Mouse (Mus musculus) adrenal gland (tissue): ENCODE data around the gene Phf11b.
"Not testable (repeated sequence)": the region's sequence is repeated elsewhere in the genome, so short reads cannot be mapped to it uniquely, and the experiment has no call there.

Experiments
- intact Hi-C: fragments of 180-260 bp; cut with DNase I; formaldehyde crosslinking; loops from one replicate; pipeline ENCODE4 v1.15.1; 2025
- long read RNA-seq, 2 experiments: library from polyadenylated mRNA; unstranded; transcript quantifications; one replicate each; pipeline ENCODE4 v2.0.0; 2020; ENCODE audit warnings: borderline replicate concordance in 1 of 2; ENCODE audit not compliant: insufficient replicate concordance in 1 of 2

The Phf11b gene
- long read RNA-seq, experiment 1, partial matches to known transcripts, result 1 of 2 reads
- long read RNA-seq, experiment 1, other reads (novel, unspliced or antisense), result 1 of 2 reads
- long read RNA-seq, experiment 2, partial matches to known transcripts, result 2 of 3 reads
- long read RNA-seq, experiment 2, other reads (novel, unspliced or antisense), result 1 of 3 reads

DNA sequence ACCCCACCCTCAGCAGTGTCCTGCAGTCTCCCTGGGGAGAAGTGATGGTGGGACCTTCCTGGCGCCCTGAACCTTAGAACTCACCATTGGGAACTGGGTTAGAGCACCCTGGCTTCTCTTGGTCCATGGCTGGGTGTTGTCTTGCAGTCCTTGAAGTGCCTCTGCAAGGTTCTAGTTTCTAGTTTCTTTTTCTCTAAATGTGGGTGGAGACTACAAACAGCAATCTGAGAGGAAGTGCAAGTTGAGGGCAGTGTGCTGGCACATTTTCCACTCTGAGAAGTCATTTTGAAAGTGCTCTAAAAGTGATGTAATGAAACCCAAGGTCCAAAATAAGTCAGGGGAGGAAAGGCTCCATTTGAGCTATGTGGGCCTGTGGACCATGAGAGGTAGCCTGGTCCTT is at the start of gene Phf11b:
Gene Phf11b (minus strand): TSS at position 163 of the 400 bp plus-strand sequence.
- intact Hi-C loops, result not testable (repeated sequence)

DNA sequence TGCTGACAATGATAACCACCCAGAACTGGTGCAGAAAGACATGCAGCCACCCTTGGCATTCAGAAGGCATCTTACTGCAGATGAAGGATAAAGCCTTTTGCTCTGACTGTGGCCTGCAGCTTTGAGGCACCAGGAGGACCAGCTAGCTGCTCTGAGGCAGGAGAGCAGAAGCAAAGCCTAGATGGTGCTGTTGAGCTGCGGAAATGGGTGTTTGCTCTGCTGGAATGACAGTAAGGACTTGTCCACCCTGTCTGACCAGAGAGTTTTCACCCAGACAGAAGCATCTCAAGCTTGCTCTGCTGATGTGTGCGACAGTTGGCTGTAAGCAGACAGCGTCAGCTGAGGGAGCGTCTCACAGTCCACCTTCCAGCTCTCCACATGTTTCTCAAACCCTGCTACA is 49.0 kb upstream of the Phf11b start:
- intact Hi-C loops, result loop anchor here (5.0 kb wide), 1 partner anchor 167 kb away; no protein-coding TSS in a partner anchor

DNA sequence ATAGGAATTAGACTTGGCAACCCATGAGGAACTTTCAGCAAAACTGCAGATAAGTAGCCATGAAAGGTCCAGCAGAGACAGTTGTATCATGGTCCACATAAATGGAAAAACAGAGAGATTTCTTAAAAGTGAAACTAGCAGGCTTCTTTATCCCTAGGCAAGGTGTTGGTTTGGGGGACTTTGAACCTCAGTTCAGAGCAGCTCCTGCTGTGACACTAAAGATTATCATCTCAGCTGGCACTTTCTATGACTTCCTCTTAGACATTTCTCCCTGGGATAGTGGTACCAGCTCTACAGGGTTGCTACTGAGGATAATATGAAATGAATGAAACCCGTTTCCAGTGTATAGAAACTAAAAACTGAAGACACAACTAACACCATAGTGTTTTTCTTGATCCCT is 48.4 kb upstream of the Phf11b start:
- intact Hi-C loops, result no loop called here

DNA sequence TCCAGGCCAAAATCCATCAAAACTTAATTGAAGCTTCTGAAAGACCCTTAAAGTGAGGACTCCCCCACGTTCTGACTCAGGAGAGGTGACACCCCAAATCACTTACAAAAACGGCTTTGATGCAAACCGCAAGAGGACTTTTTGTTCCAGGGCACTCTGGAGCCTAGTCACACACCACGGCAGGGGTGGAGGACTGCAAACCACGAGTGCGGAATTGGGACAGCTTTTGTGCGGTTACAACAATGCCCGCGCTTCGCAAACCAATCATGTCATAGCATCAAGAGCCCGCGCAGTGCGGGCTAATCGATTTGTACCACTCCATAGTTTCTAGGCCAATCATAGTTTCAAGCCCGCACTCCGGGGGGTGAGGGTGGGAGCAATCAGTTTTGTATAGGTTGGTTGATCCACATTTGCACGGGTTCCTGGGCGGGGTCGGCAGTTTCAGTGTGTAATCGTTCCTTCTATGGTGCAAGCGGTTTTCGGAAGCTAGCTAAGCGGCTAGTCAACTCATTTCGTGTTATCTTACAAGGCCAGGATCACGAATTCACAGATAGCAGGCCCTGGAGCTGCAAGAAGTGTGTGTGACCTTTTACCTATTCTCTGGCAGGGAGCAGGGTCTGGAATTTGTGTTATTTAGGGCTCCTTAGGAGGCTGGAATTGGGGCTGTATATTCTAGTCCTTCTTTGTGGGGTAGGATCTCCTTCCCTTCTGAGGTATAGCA is 29.4 kb upstream of the Phf11b start:
- intact Hi-C loops, result no loop called here

DNA sequence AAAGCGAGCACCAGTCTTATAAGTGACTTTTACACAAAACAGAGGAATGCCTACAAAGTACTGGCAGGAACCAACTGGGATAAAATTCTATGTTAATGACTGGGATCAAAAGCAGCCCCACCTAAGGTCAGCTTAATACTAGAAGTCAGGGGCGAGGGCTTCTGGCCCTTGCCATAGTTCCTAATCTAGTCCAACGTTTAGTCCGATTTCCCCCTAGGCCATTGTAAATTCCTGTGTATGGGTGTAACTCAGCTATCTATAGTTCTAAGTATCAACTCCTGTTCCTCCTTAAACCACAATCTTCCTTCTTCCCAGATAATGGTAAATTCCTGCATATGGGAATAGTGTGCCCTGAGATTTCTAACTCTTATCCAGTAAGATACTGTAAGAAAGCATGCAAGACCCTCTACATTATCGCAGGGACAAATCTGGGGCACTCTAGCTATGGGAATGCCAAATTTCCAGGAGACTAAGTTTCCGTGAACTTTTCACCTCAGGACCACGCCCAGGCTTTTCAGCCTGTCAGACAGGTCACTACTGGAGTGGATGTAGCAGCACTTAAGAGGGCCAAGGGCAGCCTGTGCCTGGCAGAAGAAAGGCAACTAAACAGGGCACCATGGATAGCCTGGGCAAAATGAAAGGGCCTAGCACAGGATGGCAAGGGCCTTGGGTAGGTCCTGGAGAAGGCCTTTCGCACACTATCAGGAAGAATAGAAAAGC is 25.4 kb upstream of the Phf11b start:
- intact Hi-C loops, result no loop called here

DNA sequence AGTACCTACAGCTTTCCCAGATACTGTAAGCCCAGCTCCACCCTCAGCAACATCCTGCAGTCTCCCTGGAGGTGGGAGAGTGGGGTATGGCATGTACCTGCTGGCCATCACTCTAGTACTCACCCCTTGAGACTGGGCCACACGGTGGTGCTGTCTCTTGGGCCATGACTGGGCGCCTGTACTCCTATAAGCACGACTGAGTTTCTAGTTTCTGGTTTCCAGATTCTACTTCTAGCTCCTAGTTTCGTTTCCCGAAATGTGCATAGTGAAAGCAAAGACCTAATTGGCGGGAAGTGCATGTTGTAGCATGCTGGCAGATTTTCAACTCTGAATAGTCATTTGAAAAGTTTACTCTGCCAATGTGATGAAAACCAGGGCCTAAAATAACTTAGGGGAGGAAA is 24.1 kb upstream of the Phf11b start, which contains the start of gene Phf11d:
Gene Phf11d (minus strand): TSS at position 227 of the 401 bp plus-strand sequence.
- intact Hi-C loops, result no loop called here

DNA sequence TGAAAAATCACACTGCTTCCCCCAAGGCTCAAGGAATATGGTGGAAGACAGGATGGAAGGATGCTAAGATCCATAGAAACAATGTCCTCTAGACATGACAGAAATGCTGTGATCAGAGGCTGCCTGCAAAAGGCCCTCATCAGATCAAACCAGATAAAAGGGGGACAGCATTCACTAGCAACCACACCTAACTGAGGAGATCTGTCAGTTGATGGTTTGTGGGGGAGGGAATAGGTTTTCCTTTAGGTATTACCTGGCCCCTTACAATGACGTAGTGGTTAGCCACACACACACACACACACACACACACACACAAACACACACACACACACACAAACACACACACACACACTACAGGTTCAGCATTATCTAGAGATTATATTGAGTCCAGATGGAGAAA is 1.6 kb downstream of the Phf11b start:
- intact Hi-C loops, result loop anchor here (10.0 kb wide), 1 partner anchor 215 kb away; no protein-coding TSS in a partner anchor

DNA sequence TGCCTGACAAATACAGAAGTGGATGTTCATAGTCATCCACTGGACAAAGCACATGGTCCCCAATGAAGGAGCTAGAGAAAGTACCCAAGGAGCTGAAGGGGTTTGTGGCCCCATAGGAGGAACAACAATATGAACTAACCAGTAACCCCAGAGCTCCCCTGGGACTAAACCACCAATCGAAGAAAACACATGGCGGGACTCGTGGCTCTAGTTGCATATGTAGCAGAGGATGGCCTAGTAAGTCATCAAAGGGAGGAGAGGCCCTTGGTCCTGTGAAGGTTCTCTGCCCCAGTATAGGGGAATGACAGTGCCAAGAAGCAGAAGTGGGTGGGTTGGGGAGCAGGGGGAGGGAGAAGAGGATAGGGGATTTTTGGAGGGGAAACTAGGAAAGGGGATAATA is 5.1 kb downstream of the Phf11b start:
- intact Hi-C loops, result loop anchor here (10.0 kb wide), 1 partner anchor 219 kb away; no protein-coding TSS in a partner anchor

DNA sequence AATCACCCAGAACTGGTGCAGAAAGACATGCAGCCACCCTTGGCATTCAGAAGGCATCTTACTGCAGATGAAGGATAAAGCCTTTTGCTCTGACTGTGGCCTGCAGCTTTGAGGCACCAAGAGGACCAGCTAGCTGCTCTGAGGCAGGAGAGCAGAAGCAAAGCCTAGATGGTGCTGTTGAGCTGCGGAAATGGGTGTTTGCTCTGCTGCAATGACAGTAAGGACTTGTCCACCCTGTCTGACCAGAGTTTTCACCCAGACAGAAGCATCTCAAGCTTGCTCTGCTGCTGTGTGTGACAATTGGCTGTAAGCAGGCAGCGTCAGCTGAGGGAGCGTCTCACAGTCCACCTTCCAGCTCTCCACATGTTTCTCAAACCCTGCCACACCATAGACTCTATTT is 10.7 kb downstream of the Phf11b start:
- intact Hi-C loops, result loop anchor here (10.0 kb wide), 1 partner anchor 224 kb away; no protein-coding TSS in a partner anchor

DNA sequence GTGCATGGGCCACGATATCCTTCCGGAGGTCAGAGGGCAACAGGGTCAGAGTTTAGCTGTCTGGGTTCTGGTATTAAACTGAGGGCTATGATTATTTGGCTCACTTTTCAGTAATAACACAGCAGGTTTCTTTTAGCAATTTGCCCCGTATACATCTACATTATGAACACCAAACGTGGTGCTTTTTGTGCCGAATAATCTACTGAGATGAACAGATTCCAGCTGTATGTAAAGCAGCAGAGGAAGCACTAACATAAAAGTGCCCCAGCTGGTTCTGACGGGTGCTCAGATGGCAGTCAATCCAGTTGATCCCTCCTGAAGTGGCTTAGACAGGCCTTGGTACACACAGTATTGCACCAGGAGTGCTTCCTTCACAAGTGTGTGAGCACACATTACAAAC is 21.2 kb downstream of the Phf11b start:
- intact Hi-C loops, result not testable (repeated sequence)

DNA sequence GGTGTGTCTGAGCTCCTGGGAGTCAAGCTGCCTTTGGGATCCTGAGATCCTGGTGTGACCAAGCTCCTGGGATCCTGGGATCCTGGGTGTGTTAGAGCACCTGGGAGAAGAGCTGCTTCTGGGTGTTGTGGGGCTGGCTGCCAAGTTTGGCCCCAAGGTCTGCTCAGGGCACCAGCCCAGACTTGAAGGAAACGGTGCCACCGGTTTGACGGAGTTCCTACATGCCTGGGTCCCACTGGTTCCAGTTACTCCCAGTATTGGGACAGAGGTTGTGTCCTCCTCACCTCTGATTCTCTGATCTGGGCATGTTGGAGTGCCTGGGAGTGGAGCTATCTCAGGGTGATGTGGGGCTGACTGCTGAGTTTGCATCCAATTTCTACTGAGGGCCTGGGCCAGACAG is 22.1 kb downstream of the Phf11b start:
- intact Hi-C loops, result not testable (repeated sequence)

DNA sequence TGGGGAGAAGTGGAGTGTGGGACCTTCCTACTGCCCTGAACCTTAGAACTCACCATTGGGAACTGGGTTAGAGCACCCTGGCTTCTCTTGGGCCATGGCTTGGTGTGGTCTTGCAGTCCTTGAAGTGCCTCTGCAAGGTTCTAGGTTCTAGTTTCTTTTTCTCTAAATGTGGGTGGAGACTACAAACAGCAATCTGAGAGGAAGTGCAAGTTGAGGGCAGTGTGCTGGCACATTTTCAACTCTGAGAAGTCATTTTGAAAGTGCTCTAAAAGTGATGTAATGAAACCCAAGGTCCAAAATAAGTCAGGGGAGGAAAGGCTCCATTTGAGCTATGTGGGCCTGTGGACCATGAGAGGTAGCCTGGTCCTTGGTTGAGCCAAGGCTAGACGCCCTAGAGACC is 43.8 kb downstream of the Phf11b start, which contains the start of gene Phf11a:
Gene Phf11a (minus strand): TSS at position 132 of the 400 bp plus-strand sequence.
- intact Hi-C loops, result not testable (repeated sequence)

DNA sequence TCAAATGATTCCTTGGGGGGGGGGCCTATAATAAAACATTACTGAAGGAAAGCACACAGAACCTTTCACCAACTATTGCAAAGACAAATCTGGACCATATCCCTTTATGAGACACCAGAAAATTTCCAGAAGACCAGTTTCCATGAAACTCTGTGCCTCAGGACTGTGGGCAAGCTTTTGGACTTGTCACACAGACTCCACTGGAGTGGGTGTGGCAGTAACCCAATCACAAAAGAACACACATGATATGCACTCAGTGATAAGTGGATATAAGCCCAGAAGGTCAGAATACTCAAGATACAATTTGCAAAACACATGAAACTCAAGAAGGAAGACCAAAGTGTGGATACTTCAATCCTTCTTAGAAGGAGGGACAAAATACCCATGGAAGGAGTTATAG is 49.4 kb downstream of the Phf11b start:
- intact Hi-C loops, result not testable (repeated sequence)

DNA sequence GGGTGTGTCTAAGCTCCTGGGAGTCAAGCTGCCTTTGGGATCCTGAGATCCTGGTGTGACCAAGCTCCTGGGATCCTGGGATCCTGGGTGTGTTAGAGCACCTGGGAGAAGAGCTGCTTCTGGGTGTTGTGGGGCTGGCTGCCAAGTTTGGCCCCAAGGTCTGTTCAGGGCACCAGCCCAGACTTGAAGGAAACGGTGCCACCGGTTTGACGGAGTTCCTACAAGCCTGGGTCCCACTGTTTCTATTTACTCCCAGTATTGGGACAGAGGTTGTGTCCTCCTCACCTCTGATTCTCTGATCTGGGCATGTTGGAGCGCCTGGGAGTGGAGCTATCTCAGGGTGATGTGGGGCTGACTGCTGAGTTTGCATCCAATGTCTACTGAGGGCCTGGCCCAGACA is 66.2 kb downstream of the Phf11b start:
- intact Hi-C loops, result not testable (repeated sequence)
